Mouse (Mus musculus): ENCODE results near the gene Elmo2.

Elmo2 gene

GRCm38 (mm10) chr2:165323484-165323883 is 2.8 kb downstream of the Elmo2 start:
- DNase-seq (ENCODE audit: low read depth), result no peak

- peak; percentile 72 for DNase-seq (ENCODE audit: low read depth)
Measured at GRCm38 (mm10) chr2:165321981-165322735, 4.1 kb downstream of the Elmo2 start.

GRCm38 (mm10) chr2:165321381-165321888 is 4.8 kb downstream of the Elmo2 start:
- DNase-seq (ENCODE audit: low read depth), result peak; percentile 85

- peak; percentile 86 for DNase-seq (ENCODE audit: low read depth)
Measured at GRCm38 (mm10) chr2:165320531-165321150, 5.6 kb downstream of the Elmo2 start.

GRCm38 (mm10) chr2:165319503-165319902 is 6.8 kb downstream of the Elmo2 start:
- peak; percentile 64 for DNase-seq (ENCODE audit: low read depth)

- DNase-seq (ENCODE audit: low read depth), result no peak
Measured at GRCm38 (mm10) chr2:165318941-165319340, 7.3 kb downstream of the Elmo2 start.

GRCm38 (mm10) chr2:165317621-165318263 is 8.5 kb downstream of the Elmo2 start:
- DNase-seq (ENCODE audit: low read depth), result no peak

GRCm38 (mm10) chr2:165316837-165317473 is 9.3 kb downstream of the Elmo2 start:
- DNase-seq (ENCODE audit: low read depth), result peak; percentile 65

- DNase-seq (ENCODE audit: low read depth), result no peak
Measured at GRCm38 (mm10) chr2:165316204-165316603, 10.1 kb downstream of the Elmo2 start.

- DNase-seq (ENCODE audit: low read depth), result no peak
Measured at GRCm38 (mm10) chr2:165314197-165314596, 12.1 kb downstream of the Elmo2 start.

GRCm38 (mm10) chr2:165312381-165312780 is 13.9 kb downstream of the Elmo2 start:
- no peak for DNase-seq (ENCODE audit: low read depth)

GRCm38 (mm10) chr2:165311577-165311976 is 14.7 kb downstream of the Elmo2 start:
- no peak for DNase-seq (ENCODE audit: low read depth)

- no peak for DNase-seq (ENCODE audit: low read depth)
Measured at GRCm38 (mm10) chr2:165310818-165311425, 15.4 kb downstream of the Elmo2 start.

- no peak for DNase-seq (ENCODE audit: low read depth)
Measured at GRCm38 (mm10) chr2:165307801-165308200, 18.5 kb downstream of the Elmo2 start.

GRCm38 (mm10) chr2:165305438-165305837 is 20.8 kb downstream of the Elmo2 start:
- no peak for DNase-seq (ENCODE audit: low read depth)

GRCm38 (mm10) chr2:165304819-165305218 is 21.5 kb downstream of the Elmo2 start:
- no peak for DNase-seq (ENCODE audit: low read depth)

GRCm38 (mm10) chr2:165303354-165304012 is 22.8 kb downstream of the Elmo2 start:
- no peak for DNase-seq (ENCODE audit: low read depth)

GRCm38 (mm10) chr2:165301409-165301808 is 24.9 kb downstream of the Elmo2 start:
- DNase-seq (ENCODE audit: low read depth), result no peak

- DNase-seq (ENCODE audit: low read depth), result no peak
Measured at GRCm38 (mm10) chr2:165300885-165301284, 25.4 kb downstream of the Elmo2 start.

GRCm38 (mm10) chr2:165300424-165300823 is 25.9 kb downstream of the Elmo2 start:
- no peak for DNase-seq (ENCODE audit: low read depth)

- no peak for DNase-seq (ENCODE audit: low read depth)
Measured at GRCm38 (mm10) chr2:165297429-165297828, 28.9 kb downstream of the Elmo2 start.
